Mouse (Mus musculus): Measurements from ENCODE around the gene Htr1f. TPM values are rescaled to one million over a fixed set of nuclear protein-coding genes. Genes with fewer than 3 reads are reported as not detected.
A peak's percentile ranks its signal among the peaks of the same experiment; 100 is the strongest.

Htr1f gene
- polyA plus RNA-seq (2012; rRNA removed), result 0.10 and 0.19 TPM in 2 replicates

DNA sequence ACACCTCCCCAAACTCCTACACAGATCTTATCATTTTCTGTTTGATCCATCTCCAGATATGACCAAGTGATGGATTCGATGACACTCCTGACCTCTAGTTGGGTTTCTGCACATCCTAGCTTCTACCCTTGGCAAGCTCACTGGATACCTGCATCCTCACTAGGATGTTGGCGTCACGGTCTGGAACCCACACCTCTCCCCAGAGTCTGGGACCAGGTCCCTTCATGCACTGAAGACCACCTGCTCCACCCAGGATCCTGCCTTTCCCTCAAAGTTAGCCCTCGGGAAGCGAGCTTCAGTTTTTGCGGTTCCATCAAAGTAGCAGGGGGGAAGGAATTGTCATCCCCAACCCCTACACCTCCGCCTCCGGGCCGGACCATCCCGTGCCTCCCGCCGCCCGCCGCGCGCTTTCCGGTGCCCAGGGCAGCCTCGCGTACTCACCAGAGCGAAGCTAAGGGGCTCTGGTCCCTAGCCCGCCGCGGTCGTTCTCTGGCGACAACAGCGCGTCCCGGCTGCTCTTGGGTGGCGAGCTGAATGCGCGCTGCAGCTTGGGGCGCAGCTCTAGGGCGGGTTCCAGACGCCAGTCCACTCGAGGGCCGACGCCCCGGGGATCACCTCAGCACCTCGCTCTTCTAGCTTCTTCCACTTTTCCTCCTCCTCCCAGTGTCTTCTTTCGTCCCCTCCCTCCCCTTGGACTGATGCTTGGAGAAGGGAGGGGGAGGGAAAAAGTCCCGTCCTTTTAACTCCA, at the start of gene Htr1f:
Gene Htr1f, minus strand, starts transcription at position 671 of the 748 bp plus-strand sequence.
- Histone ChIP-seq H3K27me3 (ENCODE audit: control insufficient read depth, insufficient read depth, low read length) (no peaks in the 10 kb centered on the region; the same call in 1 of the 2 replicates), H3K27ac (ENCODE audit: control insufficient read depth, insufficient read depth, low read depth, low read length) (no peak within 1 kb of the TSS), H3K36me3 (ENCODE audit: control insufficient read depth, insufficient read depth, low read length) (no peaks in the 10 kb centered on the region), H3K4me1 (ENCODE audit: control insufficient read depth, insufficient read depth, low read length) (peaks cover 6% of the 10 kb centered on the region), H3K4me3 (ENCODE audit: control insufficient read depth, low read depth, low read length) (peak within 1 kb of the TSS; percentile 45)
- TF ChIP-seq POLR2A (IDR thresholded peaks at IDR 0.05; ENCODE audit: control insufficient read depth, low read depth, low read length) (no peak), CTCF (IDR thresholded peaks at IDR 0.05; ENCODE audit: control insufficient read depth, insufficient read depth, insufficient replicate concordance, low read depth, low read length) (no peak)

DNA sequence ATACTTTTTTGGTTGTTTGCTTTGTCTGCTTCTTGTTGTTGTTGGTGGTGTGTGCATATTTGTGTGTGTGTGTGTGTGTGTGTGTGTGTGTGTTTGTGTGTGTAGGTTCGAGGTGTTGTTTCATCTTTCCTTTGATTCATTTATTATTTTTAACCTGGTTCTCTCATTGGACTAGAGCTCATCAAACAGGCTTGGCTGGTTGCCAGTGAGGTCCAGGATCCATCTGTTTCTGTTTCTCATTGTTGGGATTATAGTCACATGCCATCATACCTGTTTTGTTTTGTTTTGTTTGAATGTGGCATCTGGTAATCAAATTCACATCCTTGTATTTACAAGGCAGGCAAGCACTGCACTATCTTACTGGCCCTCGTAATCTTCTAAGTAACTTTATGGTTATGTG, 34.1 kb upstream of the Htr1f start:
- no peak for TF ChIP-seq POLR2A (IDR thresholded peaks at IDR 0.05; ENCODE audit: control insufficient read depth, low read depth, low read length)
- no peak for TF ChIP-seq CTCF (IDR thresholded peaks at IDR 0.05; ENCODE audit: control insufficient read depth, insufficient read depth, insufficient replicate concordance, low read depth, low read length)
- Histone ChIP-seq H3K27me3 (ENCODE audit: control insufficient read depth, insufficient read depth, low read length) (no peaks in the 10 kb centered on the region), H3K4me3 (ENCODE audit: control insufficient read depth, low read depth, low read length) (no peak overlapping the region), H3K27ac (ENCODE audit: control insufficient read depth, insufficient read depth, low read depth, low read length) (no peak overlapping the region), H3K4me1 (ENCODE audit: control insufficient read depth, insufficient read depth, low read length) (no peaks in the 10 kb centered on the region), H3K36me3 (ENCODE audit: control insufficient read depth, insufficient read depth, low read length) (no peaks in the 10 kb centered on the region)

DNA sequence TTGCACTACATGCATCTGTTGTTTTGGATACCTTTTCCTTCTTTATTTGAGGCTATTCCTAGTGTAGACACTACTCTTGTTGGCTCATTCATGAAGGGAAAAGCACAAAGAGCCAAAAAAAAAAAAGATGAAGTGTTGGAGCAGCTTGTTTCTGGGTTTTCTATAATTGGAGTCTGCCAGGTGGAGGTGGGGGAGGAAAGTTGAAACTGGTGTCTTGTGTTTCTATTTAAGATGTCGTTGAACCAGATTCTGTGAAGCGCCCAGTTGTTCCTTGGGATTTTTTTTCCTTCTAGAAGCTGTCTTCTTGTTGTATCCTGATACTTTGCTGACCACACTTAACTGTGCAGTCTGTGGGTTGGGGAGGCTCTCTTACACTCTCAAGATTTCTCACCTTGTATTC, 23.7 kb upstream of the Htr1f start:
- TF ChIP-seq POLR2A (IDR thresholded peaks at IDR 0.05; ENCODE audit: control insufficient read depth, low read depth, low read length) (no peak), CTCF (IDR thresholded peaks at IDR 0.05; ENCODE audit: control insufficient read depth, insufficient read depth, insufficient replicate concordance, low read depth, low read length) (no peak)
- no peak overlapping the region for H3K27ac ChIP-seq (ENCODE audit: control insufficient read depth, insufficient read depth, low read depth, low read length)

DNA sequence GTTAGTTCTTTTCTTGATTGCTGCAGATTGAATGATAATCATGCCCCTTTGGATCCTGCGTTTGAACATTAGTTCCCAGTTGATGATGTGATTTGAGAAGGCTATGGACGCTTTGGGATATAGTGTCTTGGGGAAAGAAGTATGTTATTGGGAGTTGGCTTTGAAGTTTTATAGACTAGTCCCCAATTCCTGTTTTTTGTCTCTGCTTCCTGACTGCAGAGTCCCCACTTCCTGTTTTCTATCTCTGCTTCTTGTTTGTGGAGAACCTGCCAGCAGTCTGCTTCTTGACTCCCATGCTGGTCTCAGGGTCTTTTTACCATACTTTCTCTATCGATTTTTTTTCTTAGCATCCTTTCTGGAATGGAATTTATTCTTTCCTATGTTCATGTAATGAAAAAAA, 22.2 kb upstream of the Htr1f start:
- Histone ChIP-seq H3K27ac (ENCODE audit: control insufficient read depth, insufficient read depth, low read depth, low read length) (no peak overlapping the region), H3K27me3 (ENCODE audit: control insufficient read depth, insufficient read depth, low read length) (no peaks in the 10 kb centered on the region), H3K4me1 (ENCODE audit: control insufficient read depth, insufficient read depth, low read length) (no peaks in the 10 kb centered on the region), H3K36me3 (ENCODE audit: control insufficient read depth, insufficient read depth, low read length) (no peaks in the 10 kb centered on the region), H3K4me3 (ENCODE audit: control insufficient read depth, low read depth, low read length) (no peak overlapping the region)
- TF ChIP-seq CTCF (IDR thresholded peaks at IDR 0.05; ENCODE audit: control insufficient read depth, insufficient read depth, insufficient replicate concordance, low read depth, low read length), result no peak
- TF ChIP-seq POLR2A (IDR thresholded peaks at IDR 0.05; ENCODE audit: control insufficient read depth, low read depth, low read length), result no peak

More for the DNA sequence above, 23.7 kb upstream of the Htr1f start:
- no peaks in the 10 kb centered on the region for H3K4me1 ChIP-seq (ENCODE audit: control insufficient read depth, insufficient read depth, low read length)
- H3K27me3 ChIP-seq (ENCODE audit: control insufficient read depth, insufficient read depth, low read length), result no peaks in the 10 kb centered on the region
- no peak overlapping the region for H3K4me3 ChIP-seq (ENCODE audit: control insufficient read depth, low read depth, low read length)
- H3K36me3 ChIP-seq (ENCODE audit: control insufficient read depth, insufficient read depth, low read length), result no peaks in the 10 kb centered on the region

DNA sequence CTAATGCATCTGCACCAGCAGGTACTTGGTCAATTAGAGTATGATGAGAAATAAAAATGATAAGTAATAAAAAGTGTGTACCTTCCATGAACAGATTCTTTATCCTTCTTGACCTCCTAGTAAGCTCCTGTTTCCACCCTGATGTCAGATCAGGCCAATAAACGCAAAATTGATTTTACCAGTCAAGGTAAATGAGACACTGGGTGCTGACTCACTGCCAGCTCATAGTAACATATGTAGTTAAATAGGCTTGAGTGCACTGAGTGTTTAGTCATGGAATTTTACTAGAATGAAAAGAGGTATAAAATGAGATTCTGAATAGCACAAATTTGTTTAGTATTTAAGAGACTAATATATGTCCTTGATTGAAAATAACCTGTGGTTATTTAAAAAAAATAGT, 6.6 kb upstream of the Htr1f start:
- H3K4me1 ChIP-seq (ENCODE audit: control insufficient read depth, insufficient read depth, low read length), result no peaks in the 10 kb centered on the region
- no peak for TF ChIP-seq CTCF (IDR thresholded peaks at IDR 0.05; ENCODE audit: control insufficient read depth, insufficient read depth, insufficient replicate concordance, low read depth, low read length)
- TF ChIP-seq POLR2A (IDR thresholded peaks at IDR 0.05; ENCODE audit: control insufficient read depth, low read depth, low read length), result no peak
- H3K27ac ChIP-seq (ENCODE audit: control insufficient read depth, insufficient read depth, low read depth, low read length), result no peak overlapping the region

DNA sequence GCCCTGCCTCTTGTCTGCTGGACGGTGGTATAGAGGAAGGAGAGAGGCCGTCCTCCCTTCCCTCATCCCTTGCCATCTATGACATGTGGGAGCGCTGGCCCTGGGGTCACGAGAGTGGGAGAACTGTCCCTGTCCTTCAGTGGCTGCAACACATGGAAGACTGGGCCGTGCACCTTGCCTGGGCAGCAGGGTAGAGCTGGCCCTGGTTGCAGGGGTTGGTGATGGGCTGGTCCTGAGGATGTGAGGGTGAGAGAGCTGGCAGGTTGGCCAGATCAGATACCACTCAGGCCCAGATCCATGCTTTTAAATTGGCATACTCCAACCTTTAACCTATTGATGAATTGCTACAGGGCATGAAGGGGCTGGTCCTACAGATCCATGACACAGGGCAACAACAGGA, 12.1 kb downstream of the Htr1f start:
- no peak for TF ChIP-seq CTCF (IDR thresholded peaks at IDR 0.05; ENCODE audit: control insufficient read depth, insufficient read depth, insufficient replicate concordance, low read depth, low read length)
- TF ChIP-seq POLR2A (IDR thresholded peaks at IDR 0.05; ENCODE audit: control insufficient read depth, low read depth, low read length), result no peak
- H3K27me3 ChIP-seq (ENCODE audit: control insufficient read depth, insufficient read depth, low read length), result no peaks in the 10 kb centered on the region
- no peak overlapping the region for H3K4me3 ChIP-seq (ENCODE audit: control insufficient read depth, low read depth, low read length)
- no peaks in the 10 kb centered on the region for H3K36me3 ChIP-seq (ENCODE audit: control insufficient read depth, insufficient read depth, low read length)
- H3K27ac ChIP-seq (ENCODE audit: control insufficient read depth, insufficient read depth, low read depth, low read length), result no peak overlapping the region
- H3K4me1 ChIP-seq (ENCODE audit: control insufficient read depth, insufficient read depth, low read length), result no peaks in the 10 kb centered on the region; the same call in 1 of the 2 replicates

More for the DNA sequence above, 6.6 kb upstream of the Htr1f start:
- Histone ChIP-seq H3K27me3 (ENCODE audit: control insufficient read depth, insufficient read depth, low read length) (no peaks in the 10 kb centered on the region), H3K36me3 (ENCODE audit: control insufficient read depth, insufficient read depth, low read length) (no peaks in the 10 kb centered on the region), H3K4me3 (ENCODE audit: control insufficient read depth, low read depth, low read length) (no peak overlapping the region)

DNA sequence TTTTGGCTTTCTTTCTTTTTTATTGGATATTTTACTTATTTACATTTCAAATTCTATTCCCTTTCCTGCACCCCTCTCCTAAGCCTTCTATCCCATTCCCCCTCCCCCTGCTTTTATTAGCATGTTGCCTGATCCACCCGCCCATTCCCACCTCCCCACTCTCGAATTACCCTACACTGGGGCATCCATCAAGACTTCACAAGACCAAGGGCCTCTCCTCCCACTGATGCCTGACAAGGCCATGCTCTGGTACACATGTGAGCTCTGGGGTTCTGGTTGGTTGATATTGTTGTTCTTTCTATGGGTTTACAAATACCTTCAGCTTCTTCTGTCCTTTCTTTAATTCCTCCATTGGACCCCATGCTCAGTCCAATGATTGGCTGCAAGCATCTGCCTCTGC, 22.2 kb downstream of the Htr1f start:
- Histone ChIP-seq H3K27me3 (ENCODE audit: control insufficient read depth, insufficient read depth, low read length) (no peaks in the 10 kb centered on the region), H3K4me1 (ENCODE audit: control insufficient read depth, insufficient read depth, low read length) (no peaks in the 10 kb centered on the region), H3K27ac (ENCODE audit: control insufficient read depth, insufficient read depth, low read depth, low read length) (no peak overlapping the region), H3K4me3 (ENCODE audit: control insufficient read depth, low read depth, low read length) (no peak overlapping the region), H3K36me3 (ENCODE audit: control insufficient read depth, insufficient read depth, low read length) (no peaks in the 10 kb centered on the region)
- no peak for TF ChIP-seq POLR2A (IDR thresholded peaks at IDR 0.05; ENCODE audit: control insufficient read depth, low read depth, low read length)
- no peak for TF ChIP-seq CTCF (IDR thresholded peaks at IDR 0.05; ENCODE audit: control insufficient read depth, insufficient read depth, insufficient replicate concordance, low read depth, low read length)
